Mouse (Mus musculus): Measurements from ENCODE around the gene 1600014C10Rik.

- TF ChIP-seq CTCF (IDR thresholded peaks at IDR 0.05; ENCODE audit: low read depth, low read length): no peak
- TF ChIP-seq POLR2A (IDR thresholded peaks at IDR 0.05; ENCODE audit: borderline replicate concordance, low read depth, low read length): no peak
Measured at GRCm38 (mm10) chr7:38187796-38188195, 4.8 kb downstream of the 1600014C10Rik start.

All from bone marrow macrophage, adult 2 months (primary cell).